Mouse (Mus musculus): ENCODE data around the gene Dynlt3.

GRCm38 (mm10) chrX:9671418-9671817, 8.6 kb upstream of the Dynlt3 start:
- TF ChIP-seq CTCF (IDR thresholded peaks at IDR 0.05; ENCODE audit: low read depth) (no peak), EP300 (IDR thresholded peaks at IDR 0.05; ENCODE audit: low read depth) (no peak)

Data from liver, embryonic 14.5 days (tissue).